Mouse (Mus musculus): ENCODE results near the gene Asb15. TPM values are rescaled to one million over a fixed set of nuclear protein-coding genes. Genes with fewer than 3 reads are reported as not detected.

The Asb15 gene
- not detected in 2 replicates for total RNA-seq (2017)

GRCm38 (mm10) chr6:24528064-24528243 is at the start of gene Asb15:
Gene Asb15 (plus strand): TSS chr6:24528144.
- ATAC-seq (replicated peaks; ENCODE audit: low read depth, poor library complexity, severe bottlenecking), result no peak

GRCm38 (mm10) chr6:24486530-24486929 is 41.4 kb upstream of the Asb15 start:
- no peak for ATAC-seq (replicated peaks; ENCODE audit: low read depth, poor library complexity, severe bottlenecking)

- ATAC-seq (replicated peaks; ENCODE audit: low read depth, poor library complexity, severe bottlenecking), result no peak
These were observed 37.6 kb upstream of the Asb15 start for GRCm38 (mm10) chr6:24490341-24490740.

GRCm38 (mm10) chr6:24504141-24504540 is 23.8 kb upstream of the Asb15 start:
- no peak for ATAC-seq (replicated peaks; ENCODE audit: low read depth, poor library complexity, severe bottlenecking)

- ATAC-seq (replicated peaks; ENCODE audit: low read depth, poor library complexity, severe bottlenecking), result peak; percentile 98
These were observed 13.2 kb upstream of the Asb15 start, which contains the start of gene Iqub for GRCm38 (mm10) chr6:24514552-24515284. Gene Iqub (minus strand): TSS chr6:24515067.

GRCm38 (mm10) chr6:24516197-24516596 is 11.7 kb upstream of the Asb15 start:
- peak; percentile 82 for ATAC-seq (replicated peaks; ENCODE audit: low read depth, poor library complexity, severe bottlenecking)

GRCm38 (mm10) chr6:24525705-24526104 is 2.2 kb upstream of the Asb15 start:
- ATAC-seq (replicated peaks; ENCODE audit: low read depth, poor library complexity, severe bottlenecking), result no peak

GRCm38 (mm10) chr6:24527155-24528063 is 535 bp upstream of the Asb15 start, which contains the start of gene Ndufa5:
Gene Ndufa5 (minus strand): TSS chr6:24528013.
- ATAC-seq (replicated peaks; ENCODE audit: low read depth, poor library complexity, severe bottlenecking), result peak; percentile 95

- peak; percentile 52 for ATAC-seq (replicated peaks; ENCODE audit: low read depth, poor library complexity, severe bottlenecking)
These were observed 2.2 kb downstream of the Asb15 start for GRCm38 (mm10) chr6:24530166-24530565.

GRCm38 (mm10) chr6:24530711-24531420 is 2.9 kb downstream of the Asb15 start:
- no peak for ATAC-seq (replicated peaks; ENCODE audit: low read depth, poor library complexity, severe bottlenecking)

GRCm38 (mm10) chr6:24532804-24533203 is 4.9 kb downstream of the Asb15 start:
- ATAC-seq (replicated peaks; ENCODE audit: low read depth, poor library complexity, severe bottlenecking), result no peak

- ATAC-seq (replicated peaks; ENCODE audit: low read depth, poor library complexity, severe bottlenecking), result no peak
These were observed 10.5 kb downstream of the Asb15 start for GRCm38 (mm10) chr6:24538435-24538834.

- ATAC-seq (replicated peaks; ENCODE audit: low read depth, poor library complexity, severe bottlenecking), result no peak
These were observed 12.2 kb downstream of the Asb15 start for GRCm38 (mm10) chr6:24540106-24540505.

GRCm38 (mm10) chr6:24542393-24542792 is 14.4 kb downstream of the Asb15 start:
- ATAC-seq (replicated peaks; ENCODE audit: low read depth, poor library complexity, severe bottlenecking), result no peak

GRCm38 (mm10) chr6:24543119-24543591 is 15.2 kb downstream of the Asb15 start:
- ATAC-seq (replicated peaks; ENCODE audit: low read depth, poor library complexity, severe bottlenecking), result no peak

GRCm38 (mm10) chr6:24546716-24547420 is 18.9 kb downstream of the Asb15 start:
- no peak for ATAC-seq (replicated peaks; ENCODE audit: low read depth, poor library complexity, severe bottlenecking)

- ATAC-seq (replicated peaks; ENCODE audit: low read depth, poor library complexity, severe bottlenecking), result no peak
These were observed 21.9 kb downstream of the Asb15 start for GRCm38 (mm10) chr6:24549801-24550200.

- no peak for ATAC-seq (replicated peaks; ENCODE audit: low read depth, poor library complexity, severe bottlenecking)
These were observed 24.1 kb downstream of the Asb15 start for GRCm38 (mm10) chr6:24552046-24552445.

GRCm38 (mm10) chr6:24554427-24555086 is 26.6 kb downstream of the Asb15 start:
- ATAC-seq (replicated peaks; ENCODE audit: low read depth, poor library complexity, severe bottlenecking), result no peak
